ENCODE assay signal across 8 mouse cellular contexts in the genomic region with DNA sequence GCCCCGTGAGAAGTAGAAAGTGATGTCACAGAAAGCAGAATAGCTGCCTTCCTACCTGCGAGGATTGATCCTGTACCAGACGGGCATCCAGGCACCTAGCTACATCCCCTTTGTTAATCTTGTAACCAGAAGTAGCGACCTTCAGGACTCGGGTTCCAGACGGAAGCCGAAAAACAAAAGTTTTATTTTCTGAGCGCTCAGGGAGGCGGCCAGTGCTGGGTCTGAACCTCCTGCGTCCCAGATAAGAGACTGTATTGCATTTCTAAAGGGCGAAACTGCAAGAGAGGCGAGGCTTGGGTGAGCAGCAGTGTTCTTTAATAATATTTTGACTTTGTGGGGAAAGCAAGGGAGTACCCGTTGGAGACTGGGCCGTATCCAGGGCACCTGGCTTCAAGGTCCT. TPM values are rescaled to one million over a fixed set of nuclear protein-coding genes. Genes with fewer than 3 reads are reported as not detected.
DNase-seq lines count a peak whose midpoint lies in the region; ATAC-seq and TF ChIP-seq lines count a peak whose summit lies in the region.

No protein-coding gene starts in this region.

- 2% methylated on average over 14 of the region's 14 CpGs for WGBS in heart, postnatal 0 days
- WGBS in hindbrain, embryonic 14.5 days, result 1% methylated on average over 14 of the region's 14 CpGs
- under 1% methylated on average over 14 of the region's 14 CpGs for WGBS in midbrain, embryonic 13.5 days

- H3K4me1 ChIP-seq in heart, postnatal 0 days (ENCODE audit: control insufficient read depth, insufficient read depth), result peaks cover 12% of the 10 kb centered on the region
- H3K4me1 ChIP-seq in bone marrow macrophage, adult 2 months (ENCODE audit: control insufficient read depth, insufficient read depth, low read length), result peaks cover 33% of the 10 kb centered on the region
- H3K4me1 ChIP-seq in hindbrain, embryonic 14.5 days (replicated peaks; ENCODE audit: control insufficient read depth, insufficient read depth, low read length), result peaks cover 19% of the 10 kb centered on the region
- H3K4me1 ChIP-seq in midbrain, embryonic 13.5 days (replicated peaks), result peaks cover 30% of the 10 kb centered on the region

- TF ChIP-seq POLR2A in bone marrow macrophage, adult 2 months (IDR thresholded peaks at IDR 0.05; ENCODE audit: borderline replicate concordance, low read depth, low read length), result no peak

- intact Hi-C loops in heart, postnatal 14 days (cut with DNase I), result no loop called here

- TF ChIP-seq EP300 in heart, postnatal 0 days (IDR thresholded peaks at IDR 0.05; ENCODE audit: low read depth), result no peak

- H3K4me3 ChIP-seq in heart, postnatal 0 days (ENCODE audit: low read depth, low read length), result peak overlapping the region; percentile 61
- H3K4me3 ChIP-seq in bone marrow macrophage, adult 2 months (ENCODE audit: insufficient read depth, low read length), result peak overlapping the region; percentile 82
- peak overlapping the region; percentile 46 for H3K4me3 ChIP-seq in hindbrain, embryonic 14.5 days (replicated peaks; ENCODE audit: low read length)
- H3K4me3 ChIP-seq in midbrain, embryonic 13.5 days (replicated peaks), result peak overlapping the region; percentile 68

- peak overlapping the region; percentile 96 for H3K27ac ChIP-seq in heart, postnatal 0 days (ENCODE audit: low read depth)
- peak overlapping the region; percentile 96 for H3K27ac ChIP-seq in bone marrow macrophage, adult 2 months (ENCODE audit: insufficient read depth, low read depth, low read length)
- peak overlapping the region; percentile 96 for H3K27ac ChIP-seq in hindbrain, embryonic 14.5 days
- peak overlapping the region; percentile 98 for H3K27ac ChIP-seq in midbrain, embryonic 13.5 days

- no peak for DNase-seq in heart, postnatal 0 days (ENCODE audit: low spot score)
- DNase-seq in heart, postnatal 14 days, result no peak
- no peak for DNase-seq in hindbrain, embryonic 14.5 days (ENCODE audit: low spot score)
- DNase-seq in c-Kit-positive CD71-positive TER-119-positive erythroid progenitor cells, embryonic 14.5 days (ENCODE audit: low spot score), result no peak
- no peak for DNase-seq in cerebellum, adult 9-10 months

- ATAC-seq in heart, postnatal 0 days (ENCODE audit: insufficient read depth, low read depth), result 0 out of 2 replicates have a peak, but pooled peaks have one; percentile 0
- no peak for ATAC-seq in hindbrain, embryonic 14.5 days (ENCODE audit: low FRiP score)
- ATAC-seq in midbrain, embryonic 13.5 days, result no peak
- ATAC-seq in cerebellum, adult (ENCODE audit: insufficient number of reproducible peaks, low FRiP score, low TSS enrichment), result no peak

- H3K9ac ChIP-seq in heart, postnatal 0 days (replicated peaks; ENCODE audit: low read depth, low read length), result peak overlapping the region; percentile 77
- peak overlapping the region; percentile 92 for H3K9ac ChIP-seq in hindbrain, embryonic 14.5 days
- H3K9ac ChIP-seq in midbrain, embryonic 13.5 days (replicated peaks), result peak overlapping the region; percentile 90

- no peak for TF ChIP-seq CTCF in heart, postnatal 0 days (IDR thresholded peaks at IDR 0.05; ENCODE audit: low read depth)
- no peak for TF ChIP-seq CTCF in bone marrow macrophage, adult 2 months (IDR thresholded peaks at IDR 0.05; ENCODE audit: low read depth, low read length)

- H3K36me3 ChIP-seq in heart, postnatal 0 days (replicated peaks; ENCODE audit: control insufficient read depth, insufficient read depth, low read length), result no peaks in the 10 kb centered on the region
- peaks cover 17% of the 10 kb centered on the region for H3K36me3 ChIP-seq in hindbrain, embryonic 14.5 days (replicated peaks; ENCODE audit: control insufficient read depth, insufficient read depth)
- peaks cover 16% of the 10 kb centered on the region for H3K36me3 ChIP-seq in midbrain, embryonic 13.5 days

- H3K4me2 ChIP-seq in heart, postnatal 0 days (ENCODE audit: low read depth, low read length), result peak overlapping the region; percentile 82
- H3K4me2 ChIP-seq in hindbrain, embryonic 14.5 days (replicated peaks), result peak overlapping the region; percentile 85
- H3K4me2 ChIP-seq in midbrain, embryonic 13.5 days (replicated peaks), result peak overlapping the region; percentile 86

- H3K27me3 ChIP-seq in heart, postnatal 0 days (ENCODE audit: control insufficient read depth, insufficient read depth, low read length), result peaks cover 2% of the 10 kb centered on the region; the same call in 1 of the 2 replicates
- peaks cover 3% of the 10 kb centered on the region; the same call in 1 of the 2 replicates for H3K27me3 ChIP-seq in hindbrain, embryonic 14.5 days (ENCODE audit: control insufficient read depth, insufficient read depth, low read length)
- peaks cover 7% of the 10 kb centered on the region for H3K27me3 ChIP-seq in midbrain, embryonic 13.5 days

- no peaks in the 10 kb centered on the region for H3K9me3 ChIP-seq in heart, postnatal 0 days (replicated peaks; ENCODE audit: control insufficient read depth, low read length)
- H3K9me3 ChIP-seq in hindbrain, embryonic 14.5 days (ENCODE audit: control insufficient read depth, low read length), result no peaks in the 10 kb centered on the region
- no peaks in the 10 kb centered on the region for H3K9me3 ChIP-seq in midbrain, embryonic 13.5 days

RNA-seq across cellular contexts. Expression of gene Sfxn3, which starts 11.5 kb away (rescaled TPM):
- 12.8 and 16.2 TPM in 2 replicates for total RNA-seq in heart, postnatal 0 days (2014; rRNA removed; ENCODE audit: low replicate concordance)
- polyA plus RNA-seq in heart, postnatal 0 days (2015; fragmentation: Nextera tagmentation; extraction: Ambion mirVana), result 11.3 and 12.4 TPM in 2 replicates
- 10 to 100 TPM; 15.7 to 19.1 TPM for total RNA-seq in heart, postnatal 14 days (2021)
- 45.1 and 45.7 TPM in 2 replicates for polyA plus RNA-seq in bone marrow macrophage, adult 2 months (2012; ENCODE audit: insufficient read depth, insufficient read length, missing spikeins)
- polyA plus RNA-seq in hindbrain, embryonic 14.5 days (2014; fragmentation: Nextera tagmentation; extraction: Ambion mirVana), result 67.8 and 77.0 TPM in 2 replicates
- polyA plus RNA-seq in midbrain, embryonic 13.5 days (2015; fragmentation: Nextera tagmentation; extraction: Ambion mirVana), result 58.1 and 61.2 TPM in 2 replicates

RNA-seq across cellular contexts. Expression of gene Pdzd7, which starts 13.3 kb away (rescaled TPM):
- total RNA-seq in heart, postnatal 0 days (2014; rRNA removed; ENCODE audit: low replicate concordance), result 0.65 TPM in 1 of 2 replicates, not detected in the other
- 0.10 and 0.11 TPM in 2 replicates for polyA plus RNA-seq in heart, postnatal 0 days (2015; fragmentation: Nextera tagmentation; extraction: Ambion mirVana)
- under 1 TPM in 1 of 2 experiments, not detected in 1; 0.19 TPM for total RNA-seq in heart, postnatal 14 days (2021)
- polyA plus RNA-seq in bone marrow macrophage, adult 2 months (2012; ENCODE audit: insufficient read depth, insufficient read length, missing spikeins), result not detected in 2 replicates
- 2.5 and 2.9 TPM in 2 replicates for polyA plus RNA-seq in hindbrain, embryonic 14.5 days (2014; fragmentation: Nextera tagmentation; extraction: Ambion mirVana)
- polyA plus RNA-seq in midbrain, embryonic 13.5 days (2015; fragmentation: Nextera tagmentation; extraction: Ambion mirVana), result 1.3 and 1.8 TPM in 2 replicates

RNA-seq across cellular contexts. Expression of gene Kazald1, which starts 16.2 kb away (rescaled TPM):
- total RNA-seq in heart, postnatal 0 days (2014; rRNA removed; ENCODE audit: low replicate concordance), result 0.35 and 21.7 TPM in 2 replicates
- 10.3 and 14.1 TPM in 2 replicates for polyA plus RNA-seq in heart, postnatal 0 days (2015; fragmentation: Nextera tagmentation; extraction: Ambion mirVana)
- 1 to 10 TPM; 4.9 to 7.0 TPM for total RNA-seq in heart, postnatal 14 days (2021)
- 0.50 and 0.55 TPM in 2 replicates for polyA plus RNA-seq in bone marrow macrophage, adult 2 months (2012; ENCODE audit: insufficient read depth, insufficient read length, missing spikeins)
- polyA plus RNA-seq in hindbrain, embryonic 14.5 days (2014; fragmentation: Nextera tagmentation; extraction: Ambion mirVana), result 2.5 and 4.9 TPM in 2 replicates
- polyA plus RNA-seq in midbrain, embryonic 13.5 days (2015; fragmentation: Nextera tagmentation; extraction: Ambion mirVana), result 0.94 and 1.1 TPM in 2 replicates

RNA-seq across cellular contexts. Expression of gene Lzts2, which starts 44.6 kb away (rescaled TPM):
- 76.5 and 127 TPM in 2 replicates for total RNA-seq in heart, postnatal 0 days (2014; rRNA removed; ENCODE audit: low replicate concordance)
- polyA plus RNA-seq in heart, postnatal 0 days (2015; fragmentation: Nextera tagmentation; extraction: Ambion mirVana), result 29.7 TPM in 2 replicates
- 10 to 100 TPM; 66.4 to 72.4 TPM for total RNA-seq in heart, postnatal 14 days (2021)
- 3.0 and 3.6 TPM in 2 replicates for polyA plus RNA-seq in bone marrow macrophage, adult 2 months (2012; ENCODE audit: insufficient read depth, insufficient read length, missing spikeins)
- polyA plus RNA-seq in hindbrain, embryonic 14.5 days (2014; fragmentation: Nextera tagmentation; extraction: Ambion mirVana), result 18.8 and 20.1 TPM in 2 replicates
- 24.6 and 30.9 TPM in 2 replicates for polyA plus RNA-seq in midbrain, embryonic 13.5 days (2015; fragmentation: Nextera tagmentation; extraction: Ambion mirVana)

RNA-seq across cellular contexts. Expression of gene Mrpl43, which starts 52.6 kb away (rescaled TPM):
- 75.4 and 76.4 TPM in 2 replicates for total RNA-seq in heart, postnatal 0 days (2014; rRNA removed; ENCODE audit: low replicate concordance)
- polyA plus RNA-seq in heart, postnatal 0 days (2015; fragmentation: Nextera tagmentation; extraction: Ambion mirVana), result 82.5 and 83.7 TPM in 2 replicates
- 10 to 100 TPM; 50.3 to 53.9 TPM for total RNA-seq in heart, postnatal 14 days (2021)
- 38.5 and 42.1 TPM in 2 replicates for polyA plus RNA-seq in bone marrow macrophage, adult 2 months (2012; ENCODE audit: insufficient read depth, insufficient read length, missing spikeins)
- 75.8 and 85.4 TPM in 2 replicates for polyA plus RNA-seq in hindbrain, embryonic 14.5 days (2014; fragmentation: Nextera tagmentation; extraction: Ambion mirVana)
- polyA plus RNA-seq in midbrain, embryonic 13.5 days (2015; fragmentation: Nextera tagmentation; extraction: Ambion mirVana), result 91.3 and 91.5 TPM in 2 replicates
